Mouse (Mus musculus): Measurements from ENCODE around the gene Thegl.
"Not testable (repeated sequence)": the region's sequence is repeated elsewhere in the genome, so short reads cannot be mapped to it uniquely, and the experiment has no call there.

Gene Thegl

DNA sequence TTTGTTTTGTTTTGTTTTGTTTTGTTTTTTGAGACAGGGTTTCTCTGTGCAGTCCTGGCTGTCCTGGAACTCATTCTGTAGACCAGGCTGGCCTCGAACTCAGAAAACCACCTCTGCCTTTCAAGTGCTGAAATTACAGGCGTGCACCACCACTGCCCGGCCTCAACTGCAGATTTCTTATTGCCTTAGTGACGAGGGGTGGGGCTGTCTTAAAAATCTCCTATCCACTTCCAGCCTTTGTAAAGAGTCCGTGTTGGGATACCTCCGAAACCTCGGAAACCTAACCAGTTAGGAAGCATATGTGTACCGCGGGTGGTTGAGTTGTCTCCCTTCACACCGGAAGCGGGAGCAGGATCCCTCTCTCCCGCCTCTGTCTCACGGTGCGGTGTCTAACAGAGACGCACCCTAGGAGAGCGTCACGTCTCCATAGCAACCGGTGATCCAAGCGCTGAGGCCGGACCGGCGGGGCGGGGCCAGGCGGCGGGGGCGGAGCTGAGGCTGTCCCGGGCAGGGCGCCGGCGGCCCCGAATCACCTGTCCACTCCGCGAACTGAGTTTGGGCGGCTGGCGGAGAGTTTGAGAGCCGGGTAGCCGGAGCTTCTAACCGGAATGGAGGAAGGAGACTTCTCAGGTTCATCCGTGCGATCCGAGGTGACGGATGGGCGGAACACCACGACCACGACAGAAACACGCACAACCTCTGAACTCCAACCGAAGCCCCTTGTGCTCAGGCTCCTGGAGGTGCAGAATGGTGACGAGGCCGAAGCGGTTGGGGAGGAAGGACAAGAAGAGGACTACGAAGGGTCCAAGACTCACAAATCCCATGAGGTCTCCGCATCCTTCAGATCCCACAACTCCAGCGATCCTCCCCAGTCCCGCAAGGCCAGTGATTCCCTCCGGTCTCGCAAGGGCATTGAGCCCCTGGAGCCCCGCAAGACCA, at the start of gene Thegl:
Thegl (plus strand) TSS at position 480 of the 939 bp plus-strand sequence.
- POLR2A ChIA-PET: interaction anchor here in 2 of 4 experiments (0.5 to 1.0 kb wide), 2 partner anchors 17 to 24 kb away, joined by 3 read pairs; no protein-coding TSS in a partner anchor
- CTCF ChIA-PET: interaction anchor here in 2 of 4 experiments (0.6 to 1.1 kb wide), 2 partner anchors 46 to 178 kb away, joined by 3 to 6 read pairs; no protein-coding TSS in a partner anchor

DNA sequence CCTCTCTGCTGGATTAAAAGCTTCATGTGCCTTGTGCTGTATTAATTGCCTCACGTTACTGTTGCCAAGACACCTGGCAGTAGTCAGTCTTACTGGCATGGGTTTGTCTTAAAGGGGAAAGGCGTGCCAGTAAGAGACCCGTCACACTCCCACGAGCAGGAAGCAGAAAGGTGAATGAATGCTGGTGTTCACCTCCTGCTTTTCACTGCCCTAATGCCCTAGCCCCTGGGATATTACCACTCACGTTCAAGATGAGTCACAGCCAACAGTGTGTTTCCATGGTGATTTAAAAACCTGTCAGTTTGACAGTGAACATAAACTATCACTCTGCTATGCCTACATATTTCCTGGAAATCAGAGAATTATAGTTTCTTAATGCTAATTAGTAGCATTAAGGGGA, 46.6 kb upstream of the Thegl start:
- CTCF ChIA-PET: interaction anchor here in 1 of 4 experiments (0.7 kb wide), 1 partner anchor 18 kb away, joined by 3 read pairs; the partner anchor contains the start of genes Paics and Ppat

DNA sequence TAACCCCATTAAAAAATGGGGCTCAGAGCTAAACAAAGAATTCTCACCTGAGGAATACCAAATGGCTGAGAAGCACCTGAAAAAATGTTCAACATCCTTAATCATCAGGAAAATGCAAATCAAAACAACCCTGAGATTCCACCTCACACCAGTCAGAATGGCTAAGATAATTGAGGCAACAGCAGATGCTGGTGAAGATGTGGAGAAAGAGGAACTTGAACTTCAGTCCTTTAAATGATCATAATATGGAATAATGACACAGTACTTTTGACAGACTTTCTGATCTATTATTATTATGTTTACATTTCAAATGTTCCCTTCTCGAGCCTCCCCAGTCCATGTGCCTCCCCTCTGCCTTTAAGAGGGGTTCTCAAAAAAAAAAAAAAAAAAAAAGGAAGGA, 44.7 kb upstream of the Thegl start:
- CTCF ChIA-PET: not testable (repeated sequence)
- POLR2A ChIA-PET: interaction anchor here in 2 of 4 experiments (0.7 to 14.2 kb wide), 4 partner anchors 16 to 135 kb away, joined by 3 to 339 read pairs (median 6); partner anchors contain the start of genes Paics (in 2 of the 2) and Ppat (in 2 of the 2)

More for the DNA sequence above, 46.6 kb upstream of the Thegl start:
- POLR2A ChIA-PET: interaction anchor here in 2 of 4 experiments (1.2 to 14.2 kb wide), 7 partner anchors 9 to 63 kb away, joined by 4 to 339 read pairs (median 4); partner anchors contain the start of genes Paics (in 1 of the 2) and Ppat (in 1 of the 2)

DNA sequence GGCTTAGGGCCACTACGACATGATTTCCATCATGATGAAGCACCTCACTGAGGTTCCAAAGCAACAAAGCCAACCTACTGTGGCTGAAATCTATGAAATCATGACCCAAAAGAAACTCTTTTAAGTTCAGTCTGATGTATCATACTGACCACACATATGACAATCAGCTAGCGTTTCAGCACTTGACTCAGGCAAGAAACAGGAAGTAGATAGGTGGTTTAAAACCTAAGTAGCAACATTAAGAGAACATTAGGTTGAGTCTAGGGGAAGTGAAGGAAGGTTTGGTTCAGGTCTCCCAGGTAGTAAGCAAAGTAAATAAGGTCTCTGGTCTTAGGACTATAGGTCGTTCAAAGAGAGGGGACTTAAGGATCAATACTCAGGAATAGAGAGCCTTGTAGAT, 42.3 kb upstream of the Thegl start:
- CTCF ChIA-PET: no interaction called here
- POLR2A ChIA-PET: interaction anchor here in 2 of 4 experiments (0.6 to 14.2 kb wide), 16 partner anchors 9 to 292 kb away, joined by 3 to 339 read pairs (median 6); partner anchors contain the start of genes Paics (in 2 of the 2) and Ppat (in 2 of the 2)

DNA sequence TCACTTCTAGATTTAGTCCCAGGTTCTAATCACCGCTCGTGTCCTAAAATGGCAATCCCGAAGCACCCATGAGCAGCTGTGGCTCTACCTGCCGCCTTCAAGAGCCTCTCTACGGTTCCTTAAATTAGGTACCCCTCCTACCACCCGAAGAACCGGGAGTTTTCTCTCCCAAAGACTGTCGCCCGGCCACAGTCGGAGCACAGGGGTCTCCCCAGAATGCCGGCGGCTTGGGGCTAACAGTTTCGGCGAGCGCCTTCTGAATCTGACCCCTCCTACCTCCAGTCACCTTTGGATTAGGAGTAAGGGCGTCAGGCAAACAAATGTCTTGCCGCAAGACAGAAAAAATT, 41.6 kb upstream of the Thegl start:
- POLR2A ChIA-PET: interaction anchor here (0.7 to 14.2 kb wide), 26 partner anchors 9 to 384 kb away, joined by 3 to 339 read pairs (median 4); partner anchors contain the start of genes Paics (in 2 of the 4), Ppat (in 2 of the 4), Polr2b (in 1 of the 4) and Rest (in 1 of the 4)
- CTCF ChIA-PET: interaction anchor here in 2 of 4 experiments (1.0 to 1.2 kb wide), 2 partner anchors 10 to 20 kb away, joined by 3 read pairs; no protein-coding TSS in a partner anchor

DNA sequence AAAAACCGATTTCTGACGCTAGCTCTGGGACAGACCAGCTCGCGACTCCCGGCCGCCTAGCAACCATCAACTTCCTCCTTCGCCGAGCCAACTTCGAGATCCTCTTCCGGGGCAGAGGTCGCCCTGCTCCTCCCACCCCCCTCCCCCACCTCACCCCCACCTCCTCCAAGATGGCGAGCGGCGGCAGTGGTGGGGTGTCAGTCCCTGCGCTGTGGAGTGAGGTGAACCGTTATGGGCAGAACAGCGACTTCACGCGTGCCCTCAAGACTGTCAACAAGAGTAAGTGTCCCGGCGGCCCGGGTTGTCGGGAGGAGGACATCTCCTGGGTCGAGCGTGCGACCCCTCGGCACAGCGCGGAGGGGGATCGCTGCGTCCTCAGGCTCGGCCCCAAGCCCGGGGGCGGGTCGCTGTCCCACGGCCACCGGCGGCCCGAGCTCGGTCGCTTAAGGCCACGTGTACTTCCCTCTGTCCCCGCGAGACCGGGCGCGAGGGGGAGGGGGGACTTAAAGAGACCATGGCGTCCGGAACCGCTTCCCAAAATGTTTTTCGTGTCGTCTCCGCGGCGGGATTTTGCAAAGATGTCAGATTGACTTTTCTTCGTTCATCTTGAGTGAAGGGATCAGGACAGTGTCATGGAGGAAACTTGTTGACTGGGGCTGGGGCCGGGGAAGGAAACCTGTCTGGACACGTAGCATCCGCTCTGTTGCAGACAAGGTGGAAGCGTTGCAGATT, 41.1 kb upstream of the Thegl start, which contains the start of gene Srp72:
Srp72 (plus strand) TSS at position 130 of the 732 bp plus-strand sequence.
- POLR2A ChIA-PET: interaction anchor here (0.6 to 14.2 kb wide), 27 partner anchors 9 to 385 kb away, joined by 3 to 339 read pairs (median 4); partner anchors contain the start of genes Paics (in 2 of the 4), Polr2b (in 2 of the 4), Ppat (in 2 of the 4) and Noa1 (in 1 of the 4)

DNA sequence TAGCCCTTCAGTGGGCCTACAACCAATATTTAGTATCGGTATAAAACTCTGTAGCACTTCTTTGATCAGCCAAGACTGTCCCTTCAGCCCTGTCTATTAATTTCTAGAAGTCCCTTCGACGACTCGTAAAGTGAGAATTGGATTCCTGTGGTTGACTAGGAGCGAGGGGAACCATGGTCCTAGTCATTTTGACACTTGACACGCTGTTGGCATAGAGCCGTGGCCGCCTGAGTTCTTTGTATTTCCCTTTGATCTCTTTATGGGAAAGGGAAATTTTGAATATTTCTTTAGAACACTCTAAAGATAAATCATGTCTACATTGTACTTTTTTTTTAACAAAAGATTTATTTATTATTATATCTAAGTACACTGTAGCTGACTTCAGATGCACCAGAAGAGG, 40.1 kb upstream of the Thegl start:
- ChIA-PET POLR2A (interaction anchor here (0.6 to 14.2 kb wide), 9 partner anchors 12 to 386 kb away, joined by 3 to 339 read pairs (median 8); partner anchors contain the start of genes Paics (in 2 of the 4), Ppat (in 2 of the 4), Noa1 (in 1 of the 4) and Polr2b (in 1 of the 4)), CTCF (no interaction called here)

More for the DNA sequence above, 41.1 kb upstream of the Thegl start, which contains the start of gene Srp72:
- CTCF ChIA-PET: interaction anchor here in 2 of 4 experiments (1.0 to 1.2 kb wide), 2 partner anchors 10 to 21 kb away, joined by 3 read pairs; no protein-coding TSS in a partner anchor

DNA sequence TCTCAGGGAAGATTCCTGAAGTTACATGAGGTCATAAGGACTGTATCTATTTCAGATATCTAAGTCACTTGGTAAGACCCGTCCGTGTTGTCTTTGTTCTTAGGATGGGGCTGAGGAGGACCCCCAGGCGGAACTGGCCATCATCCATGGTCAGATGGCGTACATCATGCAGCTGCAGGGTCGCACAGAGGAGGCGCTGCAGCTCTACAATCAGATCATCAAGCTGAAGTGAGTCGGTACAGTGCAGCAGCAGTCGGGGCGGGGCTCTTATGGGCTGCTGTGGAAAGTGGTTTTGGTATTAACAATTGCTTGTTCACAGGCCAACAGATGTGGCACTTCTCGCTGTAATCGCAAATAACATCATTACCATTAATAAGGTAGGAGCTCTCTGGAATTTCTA, 31.8 kb upstream of the Thegl start:
- POLR2A ChIA-PET: interaction anchor here in 3 of 4 experiments (0.8 to 4.4 kb wide), 9 partner anchors 10 to 208 kb away, joined by 3 to 25 read pairs (median 4); partner anchors contain the start of gene Srp72 (in 2 of the 3)
- CTCF ChIA-PET: interaction anchor here (0.5 to 1.6 kb wide), 11 partner anchors 10 to 239 kb away, joined by 3 to 6 read pairs (median 4); partner anchors contain the start of gene Srp72 (in 1 of the 4)

DNA sequence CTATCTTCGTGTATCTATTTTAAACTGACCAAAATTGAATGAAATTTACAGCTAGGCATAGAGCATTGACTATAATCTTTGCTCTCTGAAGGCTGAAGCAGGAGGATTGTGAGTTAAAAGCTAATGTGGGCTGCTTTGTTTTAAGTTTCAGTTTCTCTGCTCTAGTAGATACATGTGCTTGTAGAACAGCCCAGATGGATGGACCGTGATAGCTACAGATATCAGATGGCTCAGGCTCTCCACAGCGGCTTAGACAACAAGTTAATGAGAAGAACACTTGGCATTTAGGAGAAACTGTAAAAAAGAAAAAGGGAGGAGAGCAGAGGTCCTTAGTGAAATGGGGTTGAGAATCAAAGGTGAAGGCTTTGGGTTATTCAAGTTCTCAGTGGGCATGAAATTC, 25.0 kb upstream of the Thegl start:
- POLR2A ChIA-PET: interaction anchor here in 1 of 4 experiments (0.6 to 3.4 kb wide), 5 partner anchors 24 to 251 kb away, joined by 3 to 19 read pairs (median 9); partner anchors contain the start of genes Paics and Ppat
- CTCF ChIA-PET: interaction anchor here in 1 of 4 experiments (0.6 kb wide), 1 partner anchor 217 kb away, joined by 4 read pairs; no protein-coding TSS in a partner anchor

DNA sequence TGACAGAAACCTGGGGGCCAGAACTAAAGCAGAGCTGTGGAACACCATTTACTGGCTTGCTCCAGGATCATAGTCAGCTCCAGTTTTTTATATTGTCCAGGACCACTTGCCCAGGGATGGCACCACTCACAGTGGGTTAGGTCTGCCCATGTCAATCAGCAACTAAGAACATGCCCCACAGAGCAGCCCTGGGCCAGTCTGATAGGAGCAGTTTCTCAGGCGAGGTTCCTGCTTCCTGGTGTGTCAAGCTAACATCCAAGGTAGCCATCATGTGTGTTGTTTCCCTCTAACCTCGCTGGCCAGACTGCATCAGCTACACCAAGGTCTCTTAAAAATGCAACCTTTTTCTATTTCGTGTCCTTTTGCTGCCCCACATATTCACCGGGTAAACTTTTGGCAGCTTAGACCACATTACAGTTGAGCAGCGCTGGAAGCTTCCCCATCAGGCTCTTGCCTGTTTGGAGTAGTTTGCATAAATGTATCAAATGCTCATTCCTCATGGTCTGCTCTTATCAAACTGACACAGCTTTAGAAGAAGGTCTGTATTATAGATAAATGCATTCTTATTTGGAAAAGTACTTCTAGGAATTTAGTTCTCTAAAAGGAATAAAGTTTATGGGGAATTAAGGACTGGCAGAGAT, 22.5 kb upstream of the Thegl start:
- POLR2A ChIA-PET: interaction anchor here in 1 of 4 experiments (0.7 to 1.3 kb wide), 2 partner anchors 9 to 124 kb away, joined by 3 to 7 read pairs; no protein-coding TSS in a partner anchor
- CTCF ChIA-PET: interaction anchor here in 2 of 4 experiments (1.4 to 1.5 kb wide), 2 partner anchors 9 kb away, joined by 3 to 4 read pairs; no protein-coding TSS in a partner anchor

DNA sequence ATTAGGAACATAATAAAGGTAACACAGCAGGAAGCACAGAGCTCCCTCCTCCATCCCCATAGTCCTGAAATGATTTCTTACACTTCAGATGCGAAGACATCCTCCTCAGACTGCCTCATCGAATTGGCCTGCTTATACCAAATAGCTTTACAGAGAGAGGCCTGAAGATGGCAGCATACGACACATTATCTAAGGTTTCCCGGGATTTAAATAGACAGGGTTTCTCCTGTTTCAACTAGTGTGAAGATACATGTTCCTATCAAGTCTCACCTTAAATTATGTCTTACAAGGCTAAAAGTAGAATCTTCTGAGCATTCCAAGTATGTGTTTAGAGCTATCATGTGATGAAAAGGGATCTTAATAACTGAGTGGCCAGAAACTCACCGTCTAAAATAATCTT, 17.4 kb upstream of the Thegl start:
- ChIA-PET POLR2A (interaction anchor here in 2 of 4 experiments (0.6 to 1.8 kb wide), 5 partner anchors 10 to 857 kb away, joined by 3 to 5 read pairs (median 3); no protein-coding TSS in a partner anchor), CTCF (interaction anchor here (0.8 to 2.3 kb wide), 12 partner anchors 14 to 232 kb away, joined by 3 to 14 read pairs (median 4); no protein-coding TSS in a partner anchor)

DNA sequence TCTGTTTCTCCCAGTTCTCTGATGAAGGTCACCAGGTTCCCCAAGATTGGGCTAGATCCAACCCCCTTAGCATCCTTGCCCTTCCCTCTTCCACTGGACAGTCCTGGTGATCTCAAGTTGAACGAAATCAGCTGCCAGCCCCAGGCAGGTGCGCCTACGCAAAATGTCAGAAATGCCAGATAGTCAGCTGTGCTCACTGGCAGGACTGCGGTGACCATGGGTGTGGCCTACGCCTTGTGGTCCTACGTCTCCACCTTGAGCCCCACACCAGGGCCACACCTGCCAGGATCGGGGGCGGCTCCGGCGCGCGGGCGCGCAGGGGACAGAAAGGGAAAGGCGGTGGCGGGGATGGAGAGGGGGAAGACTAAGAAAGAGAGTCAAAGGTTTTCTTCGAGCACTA, 14.6 kb upstream of the Thegl start:
- ChIA-PET POLR2A (interaction anchor here in 1 of 4 experiments (1.3 to 1.5 kb wide), 2 partner anchors 8 to 23 kb away, joined by 4 to 5 read pairs; no protein-coding TSS in a partner anchor), CTCF (interaction anchor here in 1 of 4 experiments (0.9 kb wide), 1 partner anchor 56 kb away, joined by 3 read pairs; no protein-coding TSS in a partner anchor)

DNA sequence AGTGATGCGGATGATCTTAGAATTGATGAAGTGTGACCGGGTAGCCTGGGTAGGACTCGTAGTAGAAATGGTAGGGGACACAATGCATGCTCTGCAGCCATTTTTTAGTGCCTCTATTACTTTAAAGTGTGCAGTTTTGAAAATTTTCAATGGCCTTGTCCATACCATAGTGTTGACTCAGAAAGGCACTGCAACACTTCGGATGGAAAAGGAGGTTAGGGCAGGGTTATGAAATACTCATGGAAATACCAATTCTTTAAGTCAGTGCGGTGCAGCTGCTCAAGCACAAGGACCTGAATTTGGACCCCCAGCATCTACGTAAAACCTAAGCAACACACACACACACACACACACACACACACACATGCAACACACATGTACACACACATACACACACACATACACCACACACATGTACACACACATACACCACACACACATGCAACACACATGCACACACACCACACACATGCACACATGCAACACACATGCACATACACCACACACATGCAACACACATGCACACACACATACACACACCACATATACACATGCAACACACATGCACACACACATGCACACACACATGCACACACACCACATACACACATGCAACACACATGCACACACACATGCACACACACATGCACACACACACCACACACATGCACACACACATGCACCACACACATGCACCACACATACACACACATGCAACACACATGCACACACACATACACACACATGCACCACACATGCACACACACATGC, 11.6 kb upstream of the Thegl start, which contains the start of gene Arl9:
Arl9 (plus strand) TSS at position 5 of the 771 bp plus-strand sequence.
- CTCF ChIA-PET: interaction anchor here in 1 of 4 experiments (1.0 kb wide), 1 partner anchor 219 kb away, joined by 4 read pairs; no protein-coding TSS in a partner anchor
- POLR2A ChIA-PET: no interaction called here

DNA sequence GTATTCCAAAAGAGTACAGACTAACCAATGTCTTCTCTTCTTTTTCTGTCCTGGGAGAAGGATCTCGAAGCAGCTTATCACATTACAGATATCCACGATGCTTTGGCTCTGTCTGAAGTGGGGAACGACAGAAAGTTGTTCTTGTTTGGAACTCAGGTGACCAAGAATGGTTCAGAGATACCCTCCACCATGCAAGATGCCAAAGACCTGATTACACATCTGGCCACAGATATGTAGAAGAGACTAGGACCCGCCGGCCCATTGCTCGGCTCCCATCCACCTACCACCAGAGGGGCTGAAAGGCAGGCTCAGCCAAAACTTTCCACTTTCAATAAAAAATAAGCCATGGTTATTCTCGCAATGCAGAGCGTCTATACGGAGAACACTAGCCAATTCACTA, 5.5 kb upstream of the Thegl start:
- POLR2A ChIA-PET: interaction anchor here in 1 of 4 experiments (1.8 kb wide), 1 partner anchor 10 kb away, joined by 5 read pairs; no protein-coding TSS in a partner anchor
- CTCF ChIA-PET: no interaction called here

DNA sequence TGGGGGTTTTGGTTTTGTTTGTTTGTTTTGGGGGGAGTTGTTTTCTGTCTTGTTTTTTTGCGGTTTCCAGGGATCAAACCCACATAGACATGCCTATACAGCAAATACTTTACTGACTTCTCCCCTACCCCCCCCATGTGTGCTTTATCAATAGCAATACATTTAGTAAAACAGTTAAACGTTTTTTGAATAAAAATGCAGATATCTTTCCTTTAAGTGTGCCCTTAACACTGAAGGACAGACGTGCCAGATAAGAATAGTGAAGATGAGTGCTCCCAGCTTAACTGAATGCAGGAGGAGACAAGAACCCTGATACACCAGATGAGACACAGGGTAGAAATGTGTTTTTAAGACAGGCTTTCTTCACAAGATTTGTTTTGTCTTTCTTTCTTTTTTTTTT, 4.7 kb upstream of the Thegl start:
- CTCF ChIA-PET: no interaction called here
- POLR2A ChIA-PET: no interaction called here

DNA sequence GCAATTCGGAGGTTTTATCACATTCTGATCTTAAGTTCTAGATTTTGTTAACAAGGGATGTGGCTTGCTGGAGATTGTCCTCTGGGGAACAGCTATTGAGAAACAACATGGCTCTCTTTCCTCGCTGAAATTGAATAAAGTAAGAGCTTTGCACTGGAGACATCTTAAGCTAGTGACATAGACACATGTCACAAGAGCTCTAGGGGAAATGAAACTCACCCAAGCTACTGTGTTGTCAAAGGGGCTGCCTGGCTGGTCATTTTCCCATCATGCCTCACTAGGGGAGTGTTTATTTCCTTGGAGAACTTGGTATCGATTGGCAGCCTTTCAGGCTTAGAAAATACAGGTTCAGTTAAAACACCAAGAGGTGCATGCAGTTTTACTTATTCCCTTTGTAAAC, 2.7 kb upstream of the Thegl start:
- ChIA-PET CTCF (interaction anchor here in 2 of 4 experiments (0.5 to 0.7 kb wide), 3 partner anchors 16 to 535 kb away, joined by 3 to 7 read pairs (median 5); no protein-coding TSS in a partner anchor), POLR2A (interaction anchor here in 2 of 4 experiments (0.7 to 0.9 kb wide), 2 partner anchors 14 to 18 kb away, joined by 3 to 5 read pairs; no protein-coding TSS in a partner anchor)
